Mouse (Mus musculus): ENCODE measurements around the gene Mrps7. TPM values are rescaled to one million over a fixed set of nuclear protein-coding genes. Genes with fewer than 3 reads are reported as not detected.

Gene Mrps7
- total RNA-seq (2023): 23.9 TPM

DNA sequence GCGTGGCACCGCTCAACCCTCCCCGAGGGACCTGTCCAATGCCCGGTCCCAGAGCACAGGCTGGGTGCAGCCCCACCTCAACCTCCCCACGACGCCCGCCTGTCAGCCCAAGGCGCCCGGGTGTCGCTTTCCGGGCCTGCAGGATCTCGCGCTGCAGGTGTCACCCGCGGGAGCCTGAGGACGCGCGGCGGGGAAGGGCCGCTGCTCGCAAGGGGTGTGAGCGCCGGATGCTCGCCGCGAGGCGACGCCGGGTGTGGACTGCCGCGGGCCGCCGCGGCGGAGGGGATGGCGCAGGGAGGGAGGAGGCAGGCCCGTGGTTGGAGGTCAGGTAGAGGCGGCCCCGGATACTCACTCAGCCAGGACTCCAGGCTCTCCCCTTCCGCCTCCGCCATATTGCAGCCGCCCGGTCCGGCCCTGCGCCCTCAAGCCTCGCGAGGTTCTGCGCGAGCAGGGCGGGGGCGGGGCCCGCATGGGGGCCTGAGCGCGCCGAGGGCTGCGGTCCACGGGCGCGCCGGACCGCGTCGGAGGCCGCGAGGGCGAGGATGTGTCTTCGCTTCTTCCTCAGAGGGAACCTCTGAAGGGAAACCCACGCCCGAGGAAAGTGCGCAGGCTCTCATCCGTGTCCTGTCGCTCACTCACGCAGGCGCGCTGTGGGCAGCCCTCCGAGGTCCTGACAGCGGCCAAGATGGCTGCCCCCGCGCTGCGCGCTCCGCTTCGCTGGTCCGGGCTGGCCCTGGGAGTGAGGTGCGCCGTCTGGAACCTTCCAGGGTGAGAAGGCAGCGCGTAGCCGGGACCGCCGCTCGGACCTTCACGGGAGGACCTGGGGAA is at the start of gene Mrps7, which contains the start of gene Gga3:
Gene Mrps7, plus strand, starts transcription at position 450 of the 828 bp plus-strand sequence.
Gene Gga3, minus strand, starts transcription at position 576 of the 828 bp plus-strand sequence.

DNA sequence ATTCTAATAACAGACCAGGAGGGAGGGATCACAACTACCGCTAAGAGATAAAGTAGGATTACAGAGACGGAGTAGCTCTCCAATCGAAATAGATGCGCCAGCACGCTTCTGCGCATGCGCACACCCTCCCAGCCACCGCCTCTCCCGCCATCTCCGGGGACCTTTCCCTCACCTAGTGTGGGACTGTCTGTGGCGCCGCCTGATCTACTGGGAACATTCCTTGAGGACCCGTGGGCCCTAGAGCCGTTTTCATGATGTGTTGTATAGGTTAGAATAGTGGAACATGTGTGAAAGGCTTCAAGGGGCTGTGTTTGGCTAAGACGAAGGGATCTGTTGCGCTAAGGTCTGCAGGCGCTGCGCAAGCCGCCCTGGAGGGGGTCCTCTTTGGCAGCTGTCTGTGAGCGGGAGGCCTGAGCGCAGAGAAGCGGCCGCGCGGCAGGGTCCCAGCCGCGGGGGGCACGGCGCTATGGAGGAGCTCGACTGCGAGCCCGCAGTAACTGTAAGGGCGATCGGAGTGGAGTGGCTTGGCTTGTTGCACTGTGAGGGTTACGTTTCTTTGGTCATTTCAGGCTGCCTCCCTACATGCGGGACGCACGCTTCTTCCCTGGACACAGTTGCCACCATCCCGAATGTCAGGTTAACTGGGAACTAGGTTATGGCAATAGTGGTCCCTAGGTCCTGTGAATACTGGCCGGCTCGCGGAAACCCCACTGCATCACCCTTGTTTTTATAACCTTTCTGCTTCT is 39.5 kb upstream of the Mrps7 start, which contains the start of gene Nup85:
Gene Nup85, plus strand, starts transcription at position 371 of the 746 bp plus-strand sequence.

DNA sequence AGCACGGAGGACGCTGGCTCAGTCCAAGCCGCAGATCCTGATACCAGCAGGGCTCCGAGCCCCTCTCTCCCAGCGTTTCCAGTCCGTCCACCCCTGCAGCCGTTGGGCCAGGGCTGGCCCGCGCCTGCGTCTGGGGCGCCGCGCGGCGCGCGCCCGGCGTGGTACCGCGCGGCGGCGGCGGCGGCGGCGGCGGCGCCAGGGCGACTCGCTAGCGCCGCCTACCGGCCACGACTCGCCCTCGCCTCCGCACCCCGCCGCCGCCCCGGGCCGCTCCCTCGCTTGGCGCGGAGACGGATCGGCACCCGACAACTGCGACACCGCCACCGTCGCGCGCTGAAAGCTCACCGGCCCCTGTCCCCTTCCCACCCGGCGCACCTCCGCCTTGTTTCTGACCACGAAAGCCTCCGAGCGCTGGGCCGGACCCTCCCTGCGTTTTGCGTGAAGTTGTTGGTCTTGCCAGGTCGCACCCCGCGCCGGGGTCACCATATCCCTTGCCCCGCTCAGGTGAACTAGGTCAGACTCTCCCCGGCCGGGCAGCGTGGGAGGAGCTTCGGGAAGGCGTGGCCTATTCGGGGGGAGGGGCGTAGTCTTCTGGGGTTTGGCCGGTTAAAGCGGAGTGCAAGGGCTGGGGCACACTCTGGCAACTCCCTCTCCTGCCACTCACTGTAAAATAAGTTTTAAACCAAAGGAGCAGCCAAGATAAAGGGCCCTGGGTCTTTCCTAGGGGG is 8.8 kb downstream of the Mrps7 start, which contains the start of gene Mif4gd:
Gene Mif4gd, minus strand, starts transcription at position 560 of the 728 bp plus-strand sequence.

GRCm38 (mm10) chr11:115627705-115628464 is 24.2 kb downstream of the Mrps7 start, which contains the start of gene Slc25a19:
TSS of gene Slc25a19 (minus strand) at chr11:115628295.

Other genes with a start within 250 kb of the Mrps7 start
- gene Hid1, start 236.2 kb upstream of the Mrps7 start, total RNA-seq (2023): 33.8 TPM
- 1.2 TPM for gene Cdr2l, start 222.0 kb upstream of the Mrps7 start, total RNA-seq (2023)
- gene Mrpl58, start 200.2 kb upstream of the Mrps7 start, total RNA-seq (2023): 120 TPM
- 235 TPM for gene Atp5h, start 184.0 kb upstream of the Mrps7 start, total RNA-seq (2023)
- 51.3 TPM for gene Kctd2, start 183.8 kb upstream of the Mrps7 start, total RNA-seq (2023)
- gene Trim80, start 163.4 kb upstream of the Mrps7 start, total RNA-seq (2023): 0.30 TPM
- gene Slc16a5, start 141.5 kb upstream of the Mrps7 start, total RNA-seq (2023): 20.0 TPM
- gene Armc7, start 128.3 kb upstream of the Mrps7 start, total RNA-seq (2023): 29.3 TPM
- gene Nt5c, start 112.1 kb upstream of the Mrps7 start, total RNA-seq (2023): 114 TPM
- 166 TPM for gene Jpt1, start 89.5 kb upstream of the Mrps7 start, total RNA-seq (2023)
- gene Sumo2, start 67.6 kb upstream of the Mrps7 start, total RNA-seq (2023): 212 TPM
- 61.5 TPM for gene Nup85, start 39.5 kb upstream of the Mrps7 start, total RNA-seq (2023)
- 117 TPM for gene Gga3, start 126 bp downstream of the Mrps7 start, total RNA-seq (2023)
- 79.5 TPM for gene Mif4gd, start 9.0 kb downstream of the Mrps7 start, total RNA-seq (2023)
- gene Slc25a19, start 24.4 kb downstream of the Mrps7 start, total RNA-seq (2023): 49.7 TPM
- 156 TPM for gene Grb2, start 104.7 kb downstream of the Mrps7 start, total RNA-seq (2023)
- gene Tmem94, start 161.5 kb downstream of the Mrps7 start, total RNA-seq (2023): 71.8 TPM
- gene Caskin2, start 209.7 kb downstream of the Mrps7 start, total RNA-seq (2023): 2.3 TPM
- gene Tsen54, start 210.8 kb downstream of the Mrps7 start, total RNA-seq (2023): 18.7 TPM
- 25.2 TPM for gene Llgl2, start 220.1 kb downstream of the Mrps7 start, total RNA-seq (2023)